Mouse (Mus musculus): ENCODE measurements around the gene Pde8a. TPM values are rescaled to one million over a fixed set of nuclear protein-coding genes. Genes with fewer than 3 reads are reported as not detected.

Pde8a gene
- 2.5 and 7.6 TPM in 2 replicates for polyA plus RNA-seq (2012; ENCODE audit: low replicate concordance)

GRCm38 (mm10) chr7:81213347-81214152 is at the start of gene Pde8a:
Gene Pde8a, plus strand, starts transcription at chr7:81213596.

GRCm38 (mm10) chr7:81344544-81345446 is 131.4 kb downstream of the Pde8a start, which contains the start of gene Rps17:
Gene Rps17, minus strand, starts transcription at chr7:81345254.

Other genes starting within 250 kb of the Pde8a start
- gene Zfp592, start 219.9 kb upstream of the Pde8a start, polyA plus RNA-seq (2012; ENCODE audit: low replicate concordance): 39.9 and 78.6 TPM in 2 replicates
- gene Alpk3, start 156.0 kb upstream of the Pde8a start, polyA plus RNA-seq (2012; ENCODE audit: low replicate concordance): 0.38 and 0.58 TPM in 2 replicates
- not detected in 2 replicates for gene Slc28a1, start 98.8 kb upstream of the Pde8a start, polyA plus RNA-seq (2012; ENCODE audit: low replicate concordance)
- 157 and 293 TPM in 2 replicates for gene Rps17, start 131.7 kb downstream of the Pde8a start, polyA plus RNA-seq (2012; ENCODE audit: low replicate concordance)
- not detected in 2 replicates for gene Cpeb1, start 241.9 kb downstream of the Pde8a start, polyA plus RNA-seq (2012; ENCODE audit: low replicate concordance)

Data from hematopoietic multipotent progenitor cell, adult 10-12 weeks (in vitro differentiated cells).